Mouse (Mus musculus): ENCODE results near the gene Nol9. TPM values are rescaled to one million over a fixed set of nuclear protein-coding genes. Genes with fewer than 3 reads are reported as not detected.
A peak's percentile ranks its signal among the peaks of the same experiment; 100 is the strongest.

Gene Nol9
- polyA plus RNA-seq, 1 experiment, result 14.3 TPM

GRCm38 (mm10) chr4:151996951-151997222 lies 42.2 kb upstream of the Nol9 start:
- peak overlapping the region; percentile 88 for H3K27ac ChIP-seq (ENCODE audit: insufficient read depth, low read depth, low read length)
- TF ChIP-seq CTCF (IDR thresholded peaks at IDR 0.05; ENCODE audit: extremely low read depth, insufficient read length, insufficient replicate concordance, low read depth, low read length) (no peak), POLR2A (IDR thresholded peaks at IDR 0.05; ENCODE audit: low read depth, low read length) (no peak)
- peak overlapping the region; percentile 99 for H3K4me3 ChIP-seq (ENCODE audit: low read depth, low read length)
- 1% methylated on average over 13 of the region's 13 CpGs for WGBS
- peaks cover 6% of the 10 kb centered on the region for H3K36me3 ChIP-seq (ENCODE audit: control insufficient read depth, insufficient read depth, low read length)
- no peaks in the 10 kb centered on the region for H3K27me3 ChIP-seq (ENCODE audit: control insufficient read depth, insufficient read depth, low read length)
- H3K4me1 ChIP-seq (ENCODE audit: control insufficient read depth, insufficient read depth, insufficient read length, low read length), result peaks cover 4% of the 10 kb centered on the region

DNA sequence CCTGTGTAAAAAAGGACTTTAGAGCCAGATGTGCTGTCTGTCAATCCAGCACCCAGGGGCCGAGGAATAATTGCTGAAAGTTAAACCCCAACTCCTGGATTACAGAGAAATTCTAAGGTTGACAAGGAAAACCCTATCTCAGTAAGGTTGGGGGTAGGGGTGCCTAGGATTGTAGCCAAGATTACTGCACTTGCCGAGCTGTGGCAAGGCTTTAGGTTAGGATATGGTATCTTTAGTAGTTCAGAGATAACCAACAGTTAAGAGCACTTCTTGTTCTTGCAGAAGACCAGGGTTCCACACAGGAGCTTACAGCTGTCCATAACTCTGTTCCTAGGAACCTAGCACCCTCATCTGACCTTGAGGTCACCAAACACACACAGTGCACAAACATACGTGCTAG lies 41.4 kb upstream of the Nol9 start:
- H3K4me1 ChIP-seq (ENCODE audit: control insufficient read depth, insufficient read depth, insufficient read length, low read length), result peaks cover 4% of the 10 kb centered on the region
- no peaks in the 10 kb centered on the region for H3K27me3 ChIP-seq (ENCODE audit: control insufficient read depth, insufficient read depth, low read length)
- WGBS, result 53% methylated on average over 3 of the region's 3 CpGs
- H3K36me3 ChIP-seq (ENCODE audit: control insufficient read depth, insufficient read depth, low read length), result no peaks in the 10 kb centered on the region
- H3K4me3 ChIP-seq (ENCODE audit: low read depth, low read length), result no peak overlapping the region
- H3K27ac ChIP-seq (ENCODE audit: insufficient read depth, low read depth, low read length), result no peak overlapping the region
- no peak for TF ChIP-seq POLR2A (IDR thresholded peaks at IDR 0.05; ENCODE audit: low read depth, low read length)
- no peak for TF ChIP-seq CTCF (IDR thresholded peaks at IDR 0.05; ENCODE audit: extremely low read depth, insufficient read length, insufficient replicate concordance, low read depth, low read length)

GRCm38 (mm10) chr4:151999481-151999880 lies 39.6 kb upstream of the Nol9 start:
- peaks cover 2% of the 10 kb centered on the region for H3K4me1 ChIP-seq (ENCODE audit: control insufficient read depth, insufficient read depth, insufficient read length, low read length)
- no peak overlapping the region for H3K4me3 ChIP-seq (ENCODE audit: low read depth, low read length)
- H3K27ac ChIP-seq (ENCODE audit: insufficient read depth, low read depth, low read length), result no peak overlapping the region
- H3K36me3 ChIP-seq (ENCODE audit: control insufficient read depth, insufficient read depth, low read length), result no peaks in the 10 kb centered on the region
- TF ChIP-seq CTCF (IDR thresholded peaks at IDR 0.05; ENCODE audit: extremely low read depth, insufficient read length, insufficient replicate concordance, low read depth, low read length) (no peak), POLR2A (IDR thresholded peaks at IDR 0.05; ENCODE audit: low read depth, low read length) (no peak)
- WGBS, result 61% methylated on average over 3 of the region's 3 CpGs
- no peaks in the 10 kb centered on the region for H3K27me3 ChIP-seq (ENCODE audit: control insufficient read depth, insufficient read depth, low read length)

- no peaks in the 10 kb centered on the region for H3K27me3 ChIP-seq (ENCODE audit: control insufficient read depth, insufficient read depth, low read length)
- H3K36me3 ChIP-seq (ENCODE audit: control insufficient read depth, insufficient read depth, low read length), result no peaks in the 10 kb centered on the region
- H3K27ac ChIP-seq (ENCODE audit: insufficient read depth, low read depth, low read length), result no peak overlapping the region
- H3K4me3 ChIP-seq (ENCODE audit: low read depth, low read length), result no peak overlapping the region
- no peak for TF ChIP-seq POLR2A (IDR thresholded peaks at IDR 0.05; ENCODE audit: low read depth, low read length)
- TF ChIP-seq CTCF (IDR thresholded peaks at IDR 0.05; ENCODE audit: extremely low read depth, insufficient read length, insufficient replicate concordance, low read depth, low read length), result no peak
- no peaks in the 10 kb centered on the region for H3K4me1 ChIP-seq (ENCODE audit: control insufficient read depth, insufficient read depth, insufficient read length, low read length)
- WGBS, result 42% methylated on average over 4 of the region's 4 CpGs
These were observed 38.2 kb upstream of the Nol9 start for GRCm38 (mm10) chr4:152000906-152001305.

GRCm38 (mm10) chr4:152001335-152001734 lies 37.8 kb upstream of the Nol9 start:
- no peak for TF ChIP-seq CTCF (IDR thresholded peaks at IDR 0.05; ENCODE audit: extremely low read depth, insufficient read length, insufficient replicate concordance, low read depth, low read length)
- TF ChIP-seq POLR2A (IDR thresholded peaks at IDR 0.05; ENCODE audit: low read depth, low read length), result no peak
- no peak overlapping the region for H3K27ac ChIP-seq (ENCODE audit: insufficient read depth, low read depth, low read length)
- H3K27me3 ChIP-seq (ENCODE audit: control insufficient read depth, insufficient read depth, low read length), result no peaks in the 10 kb centered on the region
- H3K36me3 ChIP-seq (ENCODE audit: control insufficient read depth, insufficient read depth, low read length), result no peaks in the 10 kb centered on the region
- 71% methylated on average over 4 of the region's 4 CpGs for WGBS
- H3K4me3 ChIP-seq (ENCODE audit: low read depth, low read length), result no peak overlapping the region
- no peaks in the 10 kb centered on the region for H3K4me1 ChIP-seq (ENCODE audit: control insufficient read depth, insufficient read depth, insufficient read length, low read length)

DNA sequence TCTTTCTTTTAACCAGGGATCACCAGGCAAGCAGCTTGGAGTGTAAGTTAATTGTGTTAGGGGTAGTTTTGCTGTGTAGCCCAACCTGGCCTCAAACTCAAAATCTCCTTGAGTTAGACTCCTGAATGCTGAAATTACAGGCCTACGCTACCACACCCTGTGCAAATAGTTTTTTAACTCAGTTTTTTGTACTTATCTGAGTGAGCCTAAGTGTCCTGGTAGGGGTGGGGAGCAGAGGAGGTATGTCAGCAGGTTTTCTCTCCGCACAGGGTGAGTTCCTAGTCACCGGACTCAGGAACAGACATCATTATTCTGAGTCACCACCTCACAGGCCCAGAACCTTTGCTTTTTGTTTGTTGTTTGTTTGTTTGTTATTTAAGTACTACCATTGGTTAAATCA lies 37.1 kb upstream of the Nol9 start:
- no peak for TF ChIP-seq POLR2A (IDR thresholded peaks at IDR 0.05; ENCODE audit: low read depth, low read length)
- no peak for TF ChIP-seq CTCF (IDR thresholded peaks at IDR 0.05; ENCODE audit: extremely low read depth, insufficient read length, insufficient replicate concordance, low read depth, low read length)
- no peaks in the 10 kb centered on the region for H3K36me3 ChIP-seq (ENCODE audit: control insufficient read depth, insufficient read depth, low read length)
- H3K27ac ChIP-seq (ENCODE audit: insufficient read depth, low read depth, low read length), result no peak overlapping the region
- 89% methylated on average over 3 of the region's 3 CpGs for WGBS
- H3K27me3 ChIP-seq (ENCODE audit: control insufficient read depth, insufficient read depth, low read length), result no peaks in the 10 kb centered on the region
- no peaks in the 10 kb centered on the region for H3K4me1 ChIP-seq (ENCODE audit: control insufficient read depth, insufficient read depth, insufficient read length, low read length)
- H3K4me3 ChIP-seq (ENCODE audit: low read depth, low read length), result no peak overlapping the region

DNA sequence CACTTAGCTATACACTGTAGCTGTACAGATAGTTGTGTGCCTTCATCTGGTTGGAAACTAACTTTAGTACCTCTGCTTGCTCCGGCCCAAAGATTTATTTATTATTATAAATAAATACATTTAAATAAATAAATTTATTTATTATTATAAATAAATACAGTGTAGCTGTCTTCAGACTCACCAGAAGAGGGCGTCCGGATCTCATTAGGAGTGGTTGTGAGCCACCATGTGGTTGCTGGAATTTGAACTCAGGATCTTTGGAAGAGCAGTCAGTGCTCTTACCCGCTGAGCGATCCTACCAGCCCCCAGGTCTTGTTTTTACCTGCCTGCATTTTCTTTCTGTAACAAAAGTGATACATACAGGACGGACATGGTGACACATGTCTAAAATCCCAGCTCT lies 33.0 kb upstream of the Nol9 start:
- WGBS, result 64% methylated on average over 6 of the region's 6 CpGs
- no peak overlapping the region for H3K4me3 ChIP-seq (ENCODE audit: low read depth, low read length)
- TF ChIP-seq CTCF (IDR thresholded peaks at IDR 0.05; ENCODE audit: extremely low read depth, insufficient read length, insufficient replicate concordance, low read depth, low read length), result peak; percentile 18; the same call in 1 of the 2 replicates
- no peak for TF ChIP-seq POLR2A (IDR thresholded peaks at IDR 0.05; ENCODE audit: low read depth, low read length)
- no peak overlapping the region for H3K27ac ChIP-seq (ENCODE audit: insufficient read depth, low read depth, low read length)
- no peaks in the 10 kb centered on the region for H3K36me3 ChIP-seq (ENCODE audit: control insufficient read depth, insufficient read depth, low read length)
- no peaks in the 10 kb centered on the region for H3K27me3 ChIP-seq (ENCODE audit: control insufficient read depth, insufficient read depth, low read length)
- peaks cover 9% of the 10 kb centered on the region for H3K4me1 ChIP-seq (ENCODE audit: control insufficient read depth, insufficient read depth, insufficient read length, low read length)

GRCm38 (mm10) chr4:152006812-152007211 lies 32.3 kb upstream of the Nol9 start:
- Histone ChIP-seq H3K27ac (ENCODE audit: insufficient read depth, low read depth, low read length) (no peak overlapping the region), H3K4me3 (ENCODE audit: low read depth, low read length) (no peak overlapping the region), H3K27me3 (ENCODE audit: control insufficient read depth, insufficient read depth, low read length) (no peaks in the 10 kb centered on the region), H3K36me3 (ENCODE audit: control insufficient read depth, insufficient read depth, low read length) (no peaks in the 10 kb centered on the region), H3K4me1 (ENCODE audit: control insufficient read depth, insufficient read depth, insufficient read length, low read length) (peaks cover 16% of the 10 kb centered on the region)
- TF ChIP-seq CTCF (IDR thresholded peaks at IDR 0.05; ENCODE audit: extremely low read depth, insufficient read length, insufficient replicate concordance, low read depth, low read length), result no peak
- no peak for TF ChIP-seq POLR2A (IDR thresholded peaks at IDR 0.05; ENCODE audit: low read depth, low read length)
- 82% methylated on average over 3 of the region's 3 CpGs for WGBS

All from small intestine, adult 2 months (tissue).